Mouse (Mus musculus) embryonic facial prominence, embryonic 10.5 days (tissue): ENCODE results near the gene Atrnl1. TPM values are rescaled to one million over a fixed set of nuclear protein-coding genes. Genes with fewer than 3 reads are reported as not detected.
A peak's percentile ranks its signal among the peaks of the same experiment; 100 is the strongest.

Experiments used
- DNase-seq: peaks from one replicate; pipeline ENCODE4 v3.0.0-alpha.2; 2017; ENCODE audit warnings: low spot score
- H3K27ac ChIP-seq: fragments of 300-500 bp; sonication (generic); replicated peaks from 2 replicates; pipeline ENCODE4 v1.5.1; 2016; ENCODE audit warnings: mild to moderate bottlenecking
- H3K27me3 ChIP-seq: fragments of 300-500 bp; sonication (generic); replicated peaks from 2 replicates; pipeline ENCODE4 v1.6.1; 2016; ENCODE audit warnings: low read depth, mild to moderate bottlenecking; ENCODE audit not compliant: poor library complexity, severe bottlenecking
- H3K36me3 ChIP-seq: fragments of 300-500 bp; sonication (generic); replicated peaks from 2 replicates; pipeline ENCODE4 v1.6.1; 2016; ENCODE audit warnings: mild to moderate bottlenecking, moderate library complexity
- H3K4me1 ChIP-seq: fragments of 300-500 bp; sonication (generic); 2 replicates; pipeline ENCODE4 v1.6.1; 2016
- H3K4me3 ChIP-seq: fragments of 300-500 bp; sonication (generic); 2 replicates; pipeline ENCODE4 v1.5.1; 2016; ENCODE audit warnings: mild to moderate bottlenecking, moderate library complexity
- H3K9me3 ChIP-seq: fragments of 300-500 bp; sonication (generic); 2 replicates; pipeline ENCODE4 v1.6.1; 2016; ENCODE audit warnings: mild to moderate bottlenecking
- WGBS: fragments of 180-500 bp; shearing (Covaris S2); methylation state at CpG from one replicate; pipeline ENCODE4 v1.1.7; 2016; 5-methylcytosine and 5-hydroxymethylcytosine counted together
- polyA plus RNA-seq: library from polyadenylated mRNA; unstranded; fragments of >200 nt; fragmentation: Nextera tagmentation; extraction: Ambion mirVana; gene quantifications from 2 replicates; pipeline ENCODE4 v1.2.1, GENCODE M21; 2016

The Atrnl1 gene
- polyA plus RNA-seq, 1 experiment from 2014 or later: 4.3 TPM

DNA sequence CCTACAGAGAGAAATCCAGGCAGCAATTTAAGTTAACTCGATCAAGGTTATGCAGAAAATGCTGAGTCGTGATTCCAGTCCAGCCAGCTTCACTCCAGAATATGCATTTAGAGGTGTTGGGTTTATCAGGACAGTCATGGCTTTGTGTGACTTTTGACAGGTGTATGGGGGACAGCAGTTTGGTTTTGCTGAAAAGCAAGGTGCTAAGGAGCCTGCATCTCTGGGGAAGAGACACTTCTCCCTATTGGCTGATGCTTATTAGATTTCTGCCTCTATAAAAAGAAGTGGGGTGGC is 1.3 kb downstream of the Atrnl1 start:
- H3K27me3 ChIP-seq: no peaks in the 10 kb centered on the region
- peak overlapping the region; percentile 97 for H3K4me3 ChIP-seq
- H3K27ac ChIP-seq: no peak overlapping the region
- peaks cover 42% of the 10 kb centered on the region for H3K4me1 ChIP-seq
- no peak for DNase-seq
- no peaks in the 10 kb centered on the region for H3K9me3 ChIP-seq
- WGBS: 19% methylated on average over 2 of the region's 2 CpGs
- peaks cover 4% of the 10 kb centered on the region; the same call in 1 of the 2 replicates for H3K36me3 ChIP-seq

DNA sequence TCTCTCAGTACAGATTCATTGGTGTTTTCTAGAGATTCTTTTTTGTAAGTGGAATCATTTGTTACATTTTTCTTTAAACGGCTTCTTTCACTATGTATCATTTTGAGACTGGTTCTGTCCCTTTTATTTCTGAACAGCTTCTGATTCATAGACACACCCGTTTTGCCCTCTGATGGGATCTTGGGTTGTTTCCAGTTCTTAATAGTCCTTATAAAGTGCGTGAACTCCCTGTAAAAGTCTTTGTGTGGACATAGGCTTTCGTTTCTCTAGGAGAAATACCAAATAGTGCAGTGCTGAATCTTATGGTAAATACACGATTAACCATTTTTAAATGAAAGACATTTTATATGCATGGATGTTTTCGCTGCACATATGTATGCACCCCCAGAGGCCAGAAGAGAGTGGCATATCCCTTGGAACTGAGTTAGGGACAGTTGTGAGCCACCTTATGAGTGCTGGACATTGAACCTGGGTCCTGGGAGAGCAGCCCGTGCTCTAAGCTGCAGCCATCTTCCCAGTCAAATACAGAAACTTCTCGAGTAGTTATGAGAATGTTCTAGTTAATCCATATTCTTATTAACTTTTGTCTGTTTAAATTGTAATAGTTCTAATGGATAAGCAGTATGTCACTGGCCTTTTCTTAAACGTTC is 5.3 kb downstream of the Atrnl1 start:
- WGBS: 91% methylated on average over 9 of the region's 9 CpGs
- Histone ChIP-seq H3K36me3 (peaks cover 14% of the 10 kb centered on the region), H3K4me1 (peaks cover 23% of the 10 kb centered on the region), H3K27ac (no peak overlapping the region), H3K4me3 (no peak overlapping the region), H3K9me3 (no peaks in the 10 kb centered on the region), H3K27me3 (no peaks in the 10 kb centered on the region)
- no peak for DNase-seq

DNA sequence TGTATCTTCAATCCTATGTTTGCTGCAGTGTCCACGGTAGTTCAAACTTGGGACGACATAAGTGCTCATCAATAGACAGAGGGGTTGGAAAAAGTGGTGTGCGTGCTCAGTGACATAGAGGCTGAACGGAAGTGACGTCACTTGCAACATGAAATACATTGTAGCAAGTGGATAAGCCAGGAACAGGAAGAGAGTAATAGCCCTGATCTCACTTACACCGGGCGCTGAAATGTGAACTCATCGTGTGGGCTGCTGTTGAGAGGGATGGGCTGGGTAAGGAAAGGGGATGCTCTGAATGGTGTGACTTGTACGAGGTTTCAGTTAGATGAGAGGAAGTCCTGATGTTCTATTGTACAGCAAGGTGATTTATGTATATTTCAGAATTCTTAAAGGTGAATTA is 8.3 kb downstream of the Atrnl1 start:
- H3K27me3 ChIP-seq: no peaks in the 10 kb centered on the region
- H3K9me3 ChIP-seq: no peaks in the 10 kb centered on the region
- no peak overlapping the region for H3K27ac ChIP-seq
- no peak overlapping the region for H3K4me3 ChIP-seq
- peaks cover 20% of the 10 kb centered on the region for H3K36me3 ChIP-seq
- no peak for DNase-seq
- WGBS: 88% methylated on average over 9 of the region's 9 CpGs
- H3K4me1 ChIP-seq: no peaks in the 10 kb centered on the region

DNA sequence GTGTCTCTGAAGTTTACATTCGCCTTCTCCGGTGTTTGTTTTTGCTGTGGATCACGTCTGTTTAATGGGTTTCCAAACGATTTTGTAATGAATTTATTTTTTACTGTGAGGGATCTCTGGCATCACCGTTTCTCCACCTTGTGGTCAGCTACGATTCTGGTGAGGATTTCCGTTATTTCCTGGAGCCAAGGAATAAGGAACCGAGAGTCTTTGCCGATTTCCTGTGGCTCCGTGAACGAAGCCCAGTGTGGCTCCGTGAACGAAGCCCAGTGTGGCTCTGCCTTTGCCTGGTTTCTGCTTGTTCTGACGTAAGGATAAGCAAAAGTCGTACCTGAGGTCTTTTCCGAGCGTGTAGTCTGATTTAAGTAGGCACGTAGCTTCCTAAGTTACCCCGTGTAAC is 11.0 kb downstream of the Atrnl1 start:
- Histone ChIP-seq H3K4me1 (no peaks in the 10 kb centered on the region), H3K27me3 (no peaks in the 10 kb centered on the region), H3K36me3 (peaks cover 38% of the 10 kb centered on the region), H3K9me3 (0 out of 2 replicates have a peak, but pooled peaks cover 6% of the 10 kb centered on the region), H3K27ac (no peak overlapping the region), H3K4me3 (no peak overlapping the region)
- DNase-seq: no peak
- WGBS: 90% methylated on average over 19 of the region's 19 CpGs

DNA sequence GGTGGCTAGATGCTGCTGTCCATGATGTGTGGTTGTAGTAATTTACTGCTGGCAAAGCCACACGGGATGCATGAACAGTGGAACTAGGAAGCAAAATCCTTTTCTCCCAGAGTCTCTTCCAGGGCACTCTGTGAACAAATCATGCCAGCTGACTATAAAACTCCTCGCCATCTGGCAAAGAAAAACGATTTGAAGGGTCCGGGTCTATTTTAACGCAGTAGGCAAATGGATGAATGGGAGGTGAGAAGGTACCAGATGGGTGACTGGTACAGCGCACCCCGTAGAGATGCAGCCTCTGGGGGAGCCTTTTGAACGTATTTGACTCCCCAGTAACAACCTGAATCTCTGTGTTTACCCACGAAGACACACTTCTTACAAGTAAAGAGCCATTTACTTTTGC is 14.9 kb downstream of the Atrnl1 start:
- DNase-seq: no peak
- no peak overlapping the region for H3K27ac ChIP-seq
- peaks cover 29% of the 10 kb centered on the region for H3K36me3 ChIP-seq
- no peak overlapping the region for H3K4me3 ChIP-seq
- H3K9me3 ChIP-seq: 0 out of 2 replicates have a peak, but pooled peaks cover 6% of the 10 kb centered on the region
- 91% methylated on average over 9 of the region's 9 CpGs for WGBS
- H3K4me1 ChIP-seq: no peaks in the 10 kb centered on the region
- no peaks in the 10 kb centered on the region for H3K27me3 ChIP-seq

DNA sequence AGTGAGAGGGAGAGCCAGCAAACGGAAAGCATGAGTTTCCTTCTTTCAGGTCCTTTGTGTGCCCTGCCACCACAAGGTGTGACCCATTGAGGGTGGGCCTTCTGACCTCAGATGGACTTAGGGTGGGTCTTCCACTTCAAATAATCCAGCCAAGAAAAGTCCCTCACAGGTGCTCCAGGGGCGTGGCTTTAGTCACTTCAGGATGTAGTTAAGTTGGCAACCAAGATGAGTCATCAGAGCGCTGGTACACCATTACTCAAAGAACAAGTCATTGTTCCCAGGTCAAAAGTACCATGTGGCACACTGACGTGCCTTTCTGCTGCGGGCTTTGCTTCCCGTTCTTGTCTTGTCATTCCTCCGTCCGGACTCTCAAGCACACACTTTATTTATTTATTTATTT is 16.4 kb downstream of the Atrnl1 start:
- Histone ChIP-seq H3K9me3 (0 out of 2 replicates have a peak, but pooled peaks cover 6% of the 10 kb centered on the region), H3K36me3 (peaks cover 25% of the 10 kb centered on the region), H3K27ac (no peak overlapping the region), H3K27me3 (no peaks in the 10 kb centered on the region), H3K4me1 (no peaks in the 10 kb centered on the region), H3K4me3 (no peak overlapping the region)
- no peak for DNase-seq
- WGBS: 93% methylated on average over 8 of the region's 8 CpGs

DNA sequence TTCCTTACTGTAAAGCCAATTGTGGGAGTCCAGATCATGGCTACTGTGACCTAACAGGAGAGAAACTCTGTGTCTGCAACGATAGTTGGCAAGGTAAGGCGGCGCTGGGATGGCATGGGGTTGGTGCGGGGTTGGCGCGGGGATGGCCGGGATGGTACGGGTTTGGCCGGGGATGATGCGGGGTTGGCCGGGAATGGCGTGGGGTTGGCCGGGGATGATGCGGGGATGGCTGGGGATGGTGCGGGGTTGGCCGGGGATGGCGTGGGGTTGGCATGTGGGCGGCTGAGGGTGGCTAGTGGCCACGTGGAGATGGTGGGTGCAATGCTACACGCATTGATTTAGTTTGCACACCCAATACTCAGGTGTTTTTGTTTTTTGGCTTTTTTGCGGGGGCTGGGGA is 31.7 kb downstream of the Atrnl1 start:
- Histone ChIP-seq H3K9me3 (no peaks in the 10 kb centered on the region), H3K36me3 (peaks cover 10% of the 10 kb centered on the region), H3K4me1 (no peaks in the 10 kb centered on the region), H3K27me3 (no peaks in the 10 kb centered on the region), H3K4me3 (no peak overlapping the region), H3K27ac (no peak overlapping the region)
- DNase-seq: no peak
- 93% methylated on average over 21 of the region's 21 CpGs for WGBS

DNA sequence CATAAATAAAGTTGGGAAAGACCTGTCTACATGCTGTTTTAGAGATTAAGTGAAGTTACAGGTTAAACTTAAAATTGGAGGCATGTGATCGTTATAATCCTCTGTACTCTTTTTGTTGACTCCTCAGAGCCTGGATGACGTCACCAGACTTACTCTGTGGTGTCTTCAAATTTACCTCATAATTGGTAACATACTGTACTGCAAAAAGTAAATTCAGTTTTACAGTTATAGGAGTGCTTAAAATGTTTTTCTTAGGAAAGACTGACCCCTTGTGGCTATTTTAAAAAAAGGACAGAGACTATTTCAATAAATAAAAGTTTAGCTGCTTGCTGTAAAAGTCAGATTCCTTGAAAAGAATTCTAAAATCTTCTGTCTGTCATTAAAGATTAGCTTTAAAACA is 32.1 kb downstream of the Atrnl1 start:
- Histone ChIP-seq H3K27ac (no peak overlapping the region), H3K27me3 (no peaks in the 10 kb centered on the region), H3K9me3 (no peaks in the 10 kb centered on the region), H3K4me1 (no peaks in the 10 kb centered on the region), H3K4me3 (no peak overlapping the region), H3K36me3 (peaks cover 13% of the 10 kb centered on the region)
- WGBS: 59% methylated on average over 2 of the region's 2 CpGs
- no peak for DNase-seq

DNA sequence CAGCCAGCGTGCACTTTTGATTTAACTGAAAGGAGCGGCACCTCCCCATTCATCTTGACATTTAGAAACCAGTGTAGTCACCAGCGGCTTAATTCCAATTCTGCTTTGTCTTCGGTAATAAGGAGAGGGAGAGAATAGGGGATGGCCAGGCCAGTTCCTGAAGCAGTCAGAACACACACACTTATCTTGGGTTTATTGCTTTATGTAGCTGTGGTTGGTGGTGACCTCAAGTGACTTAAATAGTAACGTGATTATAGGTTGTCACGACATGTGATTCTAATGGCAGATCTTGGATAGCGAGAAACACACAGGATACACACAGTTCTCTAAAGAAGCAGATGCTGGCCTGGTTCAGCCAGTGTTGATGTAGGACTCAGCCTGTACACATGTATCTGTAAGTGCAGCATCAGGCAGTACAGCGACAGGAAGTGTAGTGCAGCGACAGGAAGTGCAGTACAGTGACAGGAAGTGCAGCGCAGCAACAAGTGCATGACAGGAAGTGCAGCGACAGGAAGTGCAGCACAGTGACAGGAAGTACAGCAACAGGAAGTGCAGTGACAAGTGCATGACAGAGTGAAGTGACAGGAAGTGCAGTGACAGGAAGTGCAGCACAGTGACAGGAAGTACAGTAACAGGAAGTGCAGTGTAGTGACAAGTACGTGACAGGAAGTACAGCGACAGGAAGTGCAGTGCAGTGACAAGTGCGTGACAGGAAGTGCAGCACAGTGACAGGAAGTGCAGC is 37.5 kb downstream of the Atrnl1 start:
- Histone ChIP-seq H3K9me3 (peaks cover 6% of the 10 kb centered on the region), H3K4me1 (no peaks in the 10 kb centered on the region), H3K36me3 (peaks cover 37% of the 10 kb centered on the region), H3K4me3 (no peak overlapping the region), H3K27me3 (no peaks in the 10 kb centered on the region), H3K27ac (no peak overlapping the region)
- 92% methylated on average over 14 of the region's 14 CpGs for WGBS
- DNase-seq: no peak

DNA sequence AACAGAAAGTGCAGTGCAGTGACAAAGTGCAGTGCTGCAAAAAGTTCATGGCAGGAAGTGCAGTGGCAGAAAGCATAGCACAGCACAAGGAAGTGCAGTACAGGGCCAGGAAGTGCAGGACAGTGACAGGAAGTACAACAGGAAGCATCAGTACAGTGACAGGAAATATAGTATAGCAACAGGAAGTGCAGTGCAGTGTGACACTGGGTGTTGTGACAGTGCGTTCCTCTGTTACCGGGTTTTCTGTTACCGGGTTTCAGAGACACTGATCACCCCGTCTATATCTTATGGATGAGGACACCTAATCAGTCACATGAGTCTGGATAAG is 38.1 kb downstream of the Atrnl1 start:
- no peaks in the 10 kb centered on the region for H3K4me1 ChIP-seq
- no peak overlapping the region for H3K27ac ChIP-seq
- DNase-seq: no peak
- peaks cover 6% of the 10 kb centered on the region for H3K9me3 ChIP-seq
- H3K4me3 ChIP-seq: no peak overlapping the region
- H3K27me3 ChIP-seq: no peaks in the 10 kb centered on the region
- H3K36me3 ChIP-seq: peaks cover 41% of the 10 kb centered on the region
- WGBS: 98% methylated on average over 4 of the region's 4 CpGs

DNA sequence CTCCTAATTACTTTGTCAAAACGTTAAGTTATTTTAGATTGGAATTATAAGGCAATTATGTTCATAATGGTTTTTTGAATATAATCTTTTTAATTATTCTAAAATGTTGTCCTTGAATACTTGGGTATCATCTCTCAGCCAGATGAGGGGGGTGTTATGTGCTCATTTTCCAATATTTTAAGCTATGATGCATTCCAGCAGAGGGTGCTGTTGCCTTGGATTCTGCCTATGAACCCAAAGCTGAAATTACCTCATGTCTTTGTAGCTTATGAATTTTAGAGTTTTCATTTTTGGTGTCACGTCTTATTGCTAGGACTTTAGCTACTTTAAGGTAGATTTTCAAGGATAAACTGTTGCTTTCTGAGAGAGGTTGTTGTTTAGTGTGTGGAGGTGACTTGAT is 44.2 kb downstream of the Atrnl1 start:
- H3K27ac ChIP-seq: no peak overlapping the region
- no peaks in the 10 kb centered on the region for H3K27me3 ChIP-seq
- WGBS: 81% methylated on average over 2 of the region's 2 CpGs
- no peaks in the 10 kb centered on the region for H3K9me3 ChIP-seq
- peaks cover 66% of the 10 kb centered on the region for H3K36me3 ChIP-seq
- no peak overlapping the region for H3K4me3 ChIP-seq
- no peaks in the 10 kb centered on the region for H3K4me1 ChIP-seq
- DNase-seq: peak; percentile 26

DNA sequence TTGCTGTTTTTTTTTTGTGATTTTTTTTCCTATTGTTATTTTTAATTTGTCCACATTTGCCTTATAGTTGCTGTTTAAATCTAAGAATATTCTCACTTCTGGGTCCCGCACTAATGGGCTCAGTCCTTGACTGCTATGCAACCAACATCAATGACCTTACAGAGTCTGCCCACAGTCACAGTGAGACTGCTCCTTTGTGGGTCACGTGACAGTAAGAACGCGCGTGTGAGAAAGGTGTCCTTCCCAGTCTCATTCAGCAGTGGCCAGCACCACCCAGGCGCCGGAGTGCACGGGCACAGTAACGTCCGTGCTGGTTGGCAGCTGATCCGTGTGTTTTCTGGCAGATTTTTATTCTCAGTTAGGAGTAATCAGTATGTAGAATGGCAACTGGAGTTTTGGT is 44.7 kb downstream of the Atrnl1 start:
- Histone ChIP-seq H3K27ac (no peak overlapping the region), H3K4me1 (no peaks in the 10 kb centered on the region), H3K9me3 (no peaks in the 10 kb centered on the region), H3K27me3 (no peaks in the 10 kb centered on the region), H3K36me3 (peaks cover 66% of the 10 kb centered on the region), H3K4me3 (no peak overlapping the region)
- no peak for DNase-seq
- 93% methylated on average over 11 of the region's 11 CpGs for WGBS

DNA sequence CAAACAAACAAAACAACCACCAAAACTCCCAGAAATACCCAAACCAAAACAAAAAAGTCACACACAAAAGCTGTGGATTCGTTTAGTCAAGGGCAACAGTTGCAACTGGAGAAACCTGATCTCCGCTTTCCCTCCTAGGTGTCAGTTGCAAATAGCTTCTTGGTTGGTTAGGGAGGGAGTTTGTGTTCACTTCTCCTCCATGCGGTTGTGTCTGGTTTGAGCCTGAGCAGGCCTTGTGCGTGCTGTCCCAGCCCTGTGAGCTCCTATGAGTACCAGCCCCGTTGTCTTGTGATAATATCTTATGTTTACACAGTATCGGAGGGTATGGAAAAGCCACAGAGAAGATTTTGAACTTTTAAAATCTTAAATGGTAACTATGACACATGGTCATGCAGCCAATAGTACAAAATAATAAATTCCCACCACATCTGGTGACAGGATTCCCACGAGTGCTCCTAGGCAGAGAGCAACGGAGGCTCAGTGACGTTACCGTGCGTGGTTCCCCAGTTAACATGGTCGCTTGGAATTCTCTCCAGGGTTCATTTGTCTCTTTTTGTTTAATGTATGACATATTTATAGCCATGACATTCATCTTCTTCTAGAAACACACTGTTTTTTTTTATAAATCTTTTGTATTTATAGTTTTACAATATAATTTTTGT is 46.7 kb downstream of the Atrnl1 start:
- Histone ChIP-seq H3K27me3 (no peaks in the 10 kb centered on the region), H3K9me3 (no peaks in the 10 kb centered on the region), H3K27ac (no peak overlapping the region), H3K4me1 (no peaks in the 10 kb centered on the region), H3K36me3 (peaks cover 62% of the 10 kb centered on the region), H3K4me3 (no peak overlapping the region)
- 82% methylated on average over 12 of the region's 12 CpGs for WGBS
- DNase-seq: no peak
